Mouse (Mus musculus): ENCODE measurements around the gene Mettl7a3.

DNA sequence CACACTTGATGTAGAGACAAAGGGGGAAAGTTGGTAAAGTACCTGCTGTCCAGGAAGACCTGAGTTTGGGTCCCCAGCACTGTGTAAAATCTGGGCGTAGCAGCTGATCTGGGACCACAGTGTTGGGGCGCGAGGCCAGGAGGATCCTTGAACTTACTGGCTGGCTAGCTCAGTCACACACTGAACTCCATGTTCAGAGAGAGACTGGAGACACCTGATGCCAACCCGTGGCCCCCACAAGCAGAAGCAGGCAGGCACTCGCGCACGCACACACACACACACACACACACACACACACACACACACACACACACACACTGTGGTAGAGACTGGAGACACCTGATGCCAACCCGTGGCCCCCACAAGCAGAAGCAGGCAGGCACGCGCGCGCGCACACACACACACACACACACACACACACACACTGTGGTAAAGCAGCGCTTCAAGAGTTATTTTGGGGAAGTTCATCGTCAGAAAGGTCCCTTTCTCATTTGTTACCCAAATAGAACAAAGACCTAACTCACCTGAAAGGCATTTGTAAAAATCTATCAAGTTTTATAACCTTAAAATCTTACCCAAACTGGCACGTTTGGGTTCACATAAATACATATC lies 53.6 kb downstream of the Mettl7a3 start:
- TF ChIP-seq CTCF (IDR thresholded peaks at IDR 0.05; ENCODE audit: borderline replicate concordance, insufficient read depth, low read depth, low read length) (no peak), POLR2A (IDR thresholded peaks at IDR 0.05; ENCODE audit: borderline replicate concordance, insufficient read depth, low read length) (no peak)
